ENCODE assay signal across 8 mouse cellular contexts in genomic region chr9:58247064-58247759, GRCm38 (mm10). TPM values are rescaled to one million over a fixed set of nuclear protein-coding genes. Genes with fewer than 3 reads are reported as not detected.
A peak's percentile ranks its signal among the peaks of the same experiment; 100 is the strongest.
DNase-seq lines count a peak whose midpoint lies in the region; ATAC-seq and TF ChIP-seq lines count a peak whose summit lies in the region.

No protein-coding gene starts in this region.

- 0 out of 2 replicates have a peak overlapping the region, but pooled peaks have one; percentile 22 for H3K27ac ChIP-seq in cerebellum, adult 2 months (ENCODE audit: insufficient read depth, low read length)
- 0 out of 2 replicates have a peak overlapping the region, but pooled peaks have one; percentile 1 for H3K27ac ChIP-seq in forebrain, postnatal 0 days (ENCODE audit: low read depth, low read length)
- H3K27ac ChIP-seq in lung, embryonic 14.5 days (ENCODE audit: low read depth): peak overlapping the region; percentile 78
- H3K27ac ChIP-seq in olfactory bulb, adult 2 months (ENCODE audit: insufficient read depth, low read depth, low read length): peak overlapping the region; percentile 39
- H3K27ac ChIP-seq in thymus, adult 2 months (ENCODE audit: control insufficient read depth, insufficient read depth, low read length): no peak overlapping the region

- H3K9ac ChIP-seq in forebrain, postnatal 0 days: peak overlapping the region; percentile 54
- peak overlapping the region; percentile 58 for H3K9ac ChIP-seq in lung, embryonic 14.5 days

- H3K4me2 ChIP-seq in forebrain, postnatal 0 days (ENCODE audit: low read depth): peak overlapping the region; percentile 41
- peak overlapping the region; percentile 67 for H3K4me2 ChIP-seq in lung, embryonic 14.5 days

- no peaks in the 10 kb centered on the region for H3K27me3 ChIP-seq in G1E (ENCODE audit: insufficient read depth, low read length)
- no peaks in the 10 kb centered on the region for H3K27me3 ChIP-seq in cerebellum, adult 2 months (ENCODE audit: control insufficient read depth, insufficient read depth, low read length)
- H3K27me3 ChIP-seq in forebrain, postnatal 0 days (ENCODE audit: insufficient read depth, low read length): no peaks in the 10 kb centered on the region
- H3K27me3 ChIP-seq in lung, embryonic 14.5 days (ENCODE audit: insufficient read depth, low read length): no peaks in the 10 kb centered on the region
- H3K27me3 ChIP-seq in thymus, adult 2 months (ENCODE audit: control insufficient read depth, insufficient read depth, low read length): no peaks in the 10 kb centered on the region

- H3K36me3 ChIP-seq in G1E (replicated peaks): peaks cover 39% of the 10 kb centered on the region
- no peaks in the 10 kb centered on the region for H3K36me3 ChIP-seq in forebrain, postnatal 0 days (ENCODE audit: insufficient read depth)
- peaks cover 20% of the 10 kb centered on the region for H3K36me3 ChIP-seq in lung, embryonic 14.5 days (ENCODE audit: insufficient read depth)
- no peaks in the 10 kb centered on the region for H3K36me3 ChIP-seq in thymus, adult 2 months (ENCODE audit: control insufficient read depth, insufficient read depth, low read length)

- no peak for TF ChIP-seq POLR2A in cerebellum, adult 2 months (IDR thresholded peaks at IDR 0.05; ENCODE audit: borderline replicate concordance, insufficient read depth, low read length)
- peak; percentile 20; the same call in 1 of the 2 replicates for TF ChIP-seq POLR2A in olfactory bulb, adult 2 months (IDR thresholded peaks at IDR 0.05; ENCODE audit: insufficient read depth, low read depth, low read length)
- 0 out of 2 replicates have a peak, but pooled peaks have one; percentile 35 for TF ChIP-seq POLR2A in thymus, adult 2 months (IDR thresholded peaks at IDR 0.05; ENCODE audit: control insufficient read depth, extremely low read depth, insufficient read depth, low read length, poor library complexity)

- WGBS in cerebellum, adult 2 months: 9% methylated on average over 25 of the region's 25 CpGs
- 15% methylated on average over 25 of the region's 25 CpGs for WGBS in forebrain, postnatal 0 days
- WGBS in lung, embryonic 14.5 days: 8% methylated on average over 25 of the region's 25 CpGs
- 15% methylated on average over 25 of the region's 25 CpGs for WGBS in olfactory bulb, adult 2 months
- WGBS in thymus, adult 2 months: 8% methylated on average over 25 of the region's 25 CpGs

- peak overlapping the region; percentile 71 for H3K4me3 ChIP-seq in G1E (ENCODE audit: low read depth, low read length)
- peak overlapping the region; percentile 34 for H3K4me3 ChIP-seq in cerebellum, adult 2 months (replicated peaks; ENCODE audit: insufficient read depth, low read depth, low read length)
- 0 out of 2 replicates have a peak overlapping the region, but pooled peaks have one; percentile 4 for H3K4me3 ChIP-seq in forebrain, postnatal 0 days (ENCODE audit: low read depth, low read length)
- peak overlapping the region; percentile 31 for H3K4me3 ChIP-seq in lung, embryonic 14.5 days (ENCODE audit: low read depth, low read length)
- peak overlapping the region; percentile 26 for H3K4me3 ChIP-seq in olfactory bulb, adult 2 months (ENCODE audit: insufficient read depth, low read depth, low read length)
- H3K4me3 ChIP-seq in thymus, adult 2 months (ENCODE audit: control insufficient read depth, insufficient read depth, low read length): peak overlapping the region; percentile 34

- TF ChIP-seq CTCF in G1E (IDR thresholded peaks at IDR 0.05; ENCODE audit: low read depth, low read length): no peak
- TF ChIP-seq CTCF in cerebellum, adult 2 months (IDR thresholded peaks at IDR 0.05; ENCODE audit: borderline replicate concordance, insufficient read depth, low read depth, low read length): peak; percentile 66
- TF ChIP-seq CTCF in forebrain, postnatal 0 days (IDR thresholded peaks at IDR 0.05; ENCODE audit: low read depth): peak; percentile 86
- TF ChIP-seq CTCF in lung, embryonic 14.5 days (IDR thresholded peaks at IDR 0.05; ENCODE audit: low read depth): peak; percentile 89
- TF ChIP-seq CTCF in olfactory bulb, adult 2 months (IDR thresholded peaks at IDR 0.05; ENCODE audit: insufficient read depth, low read depth, low read length): peak; percentile 46; the same call in 1 of the 2 replicates
- peak; percentile 90 for TF ChIP-seq CTCF in thymus, adult 2 months (IDR thresholded peaks at IDR 0.05; ENCODE audit: borderline replicate concordance, control insufficient read depth, extremely low read depth, insufficient read depth, low read length, poor library complexity)

- H3K9me3 ChIP-seq in G1E (replicated peaks): no peaks in the 10 kb centered on the region
- no peaks in the 10 kb centered on the region for H3K9me3 ChIP-seq in forebrain, postnatal 0 days (ENCODE audit: low read length)
- no peaks in the 10 kb centered on the region for H3K9me3 ChIP-seq in lung, embryonic 14.5 days (ENCODE audit: low read depth, low read length)

- ATAC-seq in G1E (ENCODE audit: extremely low read depth, insufficient number of reproducible peaks, low FRiP score, poor library complexity, severe bottlenecking): no peak
- peak; percentile 93 for ATAC-seq in forebrain, postnatal 0 days
- peak; percentile 67 for ATAC-seq in lung, embryonic 14.5 days (ENCODE audit: insufficient read depth)

- peaks cover 63% of the 10 kb centered on the region for H3K4me1 ChIP-seq in G1E (ENCODE audit: insufficient read depth, low read depth, low read length)
- peaks cover 6% of the 10 kb centered on the region; the same call in 1 of the 2 replicates for H3K4me1 ChIP-seq in cerebellum, adult 2 months (ENCODE audit: control insufficient read depth, insufficient read depth, low read length)
- H3K4me1 ChIP-seq in forebrain, postnatal 0 days (ENCODE audit: insufficient read depth): 0 out of 2 replicates have a peak, but pooled peaks cover 5% of the 10 kb centered on the region
- peaks cover 20% of the 10 kb centered on the region for H3K4me1 ChIP-seq in lung, embryonic 14.5 days (ENCODE audit: insufficient read depth)
- H3K4me1 ChIP-seq in olfactory bulb, adult 2 months (ENCODE audit: control insufficient read depth, insufficient read depth, low read length): peaks cover 23% of the 10 kb centered on the region
- peaks cover 25% of the 10 kb centered on the region for H3K4me1 ChIP-seq in thymus, adult 2 months (replicated peaks; ENCODE audit: control insufficient read depth, insufficient read depth, low read length)

- DNase-seq in G1E (ENCODE audit: low spot score): peak; percentile 42
- DNase-seq in cerebellum, adult 2 months: peak; percentile 76 to 78
- DNase-seq in forebrain, postnatal 0 days: peak; percentile 85
- DNase-seq in heart, postnatal 4 days: peak; percentile 87
- peak; percentile 62 to 72 for DNase-seq in layer of hippocampus, adult 8-10 months (ENCODE audit: low spot score in 2 of 2)
- peak; percentile 91 for DNase-seq in lung, embryonic 14.5 days
- DNase-seq in thymus, adult 2 months: peak; percentile 87

RNA-seq across cellular contexts. Expression of gene Pml, which starts 2.4 kb away (rescaled TPM):
- 101 and 108 TPM in 2 replicates for total RNA-seq in G1E (2014; fragmentation: Nextera tagmentation)
- 19.0 and 22.3 TPM in 2 replicates for total RNA-seq in G1E (2017)
- polyA plus RNA-seq in G1E (2012): 163 and 217 TPM in 2 replicates
- 9.9 and 12.2 TPM in 2 replicates for polyA plus RNA-seq in cerebellum, adult 2 months (2012; rRNA removed)
- 3.4 and 4.8 TPM in 2 replicates for total RNA-seq in forebrain, postnatal 0 days (2014; rRNA removed)
- polyA plus RNA-seq in forebrain, postnatal 0 days (2015; fragmentation: Nextera tagmentation; extraction: Ambion mirVana): 2.6 and 3.7 TPM in 2 replicates
- 10 to 100 TPM; 15.3 to 17.6 TPM for total RNA-seq in heart, postnatal 4 days (2021)
- total RNA-seq in layer of hippocampus, adult 8-10 months (2022): 10 to 100 TPM; 13.2 to 19.0 (median 15.6) TPM
- 21.4 and 23.2 TPM in 2 replicates for polyA plus RNA-seq in lung, embryonic 14.5 days (2014; fragmentation: Nextera tagmentation; extraction: Ambion mirVana)
- polyA plus RNA-seq in olfactory bulb, adult 2 months (2012; ENCODE audit: insufficient read depth, insufficient read length, low replicate concordance, missing spikeins): not detected in 2 replicates
- 74.1 and 83.0 TPM in 2 replicates for polyA plus RNA-seq in thymus, adult 2 months (2012; rRNA removed)

RNA-seq across cellular contexts. Expression of gene Stoml1, which starts 5.8 kb away (rescaled TPM):
- 7.4 and 8.6 TPM in 2 replicates for total RNA-seq in G1E (2014; fragmentation: Nextera tagmentation)
- total RNA-seq in G1E (2017): 6.9 and 8.8 TPM in 2 replicates
- polyA plus RNA-seq in G1E (2012): 6.0 and 6.4 TPM in 2 replicates
- 98.3 and 99.1 TPM in 2 replicates for polyA plus RNA-seq in cerebellum, adult 2 months (2012; rRNA removed)
- total RNA-seq in forebrain, postnatal 0 days (2014; rRNA removed): 148 and 149 TPM in 2 replicates
- 142 and 144 TPM in 2 replicates for polyA plus RNA-seq in forebrain, postnatal 0 days (2015; fragmentation: Nextera tagmentation; extraction: Ambion mirVana)
- total RNA-seq in heart, postnatal 4 days (2021): 10 to 100 TPM; 14.2 to 17.1 TPM
- total RNA-seq in layer of hippocampus, adult 8-10 months (2022): 10 to 100 TPM; 65.2 to 77.4 (median 75.3) TPM
- 23.2 and 27.1 TPM in 2 replicates for polyA plus RNA-seq in lung, embryonic 14.5 days (2014; fragmentation: Nextera tagmentation; extraction: Ambion mirVana)
- not detected in 2 replicates for polyA plus RNA-seq in olfactory bulb, adult 2 months (2012; ENCODE audit: insufficient read depth, insufficient read length, low replicate concordance, missing spikeins)
- 67.4 and 71.5 TPM in 2 replicates for polyA plus RNA-seq in thymus, adult 2 months (2012; rRNA removed)

RNA-seq across cellular contexts. Expression of gene Islr2, which starts 43.1 kb away (rescaled TPM):
- total RNA-seq in G1E (2014; fragmentation: Nextera tagmentation) (not detected in 2 replicates), G1E (2017) (0.11 TPM in 1 of 2 replicates, not detected in the other)
- 0.03 and 0.04 TPM in 2 replicates for polyA plus RNA-seq in G1E (2012)
- polyA plus RNA-seq in cerebellum, adult 2 months (2012; rRNA removed): 1.1 and 1.6 TPM in 2 replicates
- total RNA-seq in forebrain, postnatal 0 days (2014; rRNA removed): 612 and 779 TPM in 2 replicates
- 54.0 and 58.3 TPM in 2 replicates for polyA plus RNA-seq in forebrain, postnatal 0 days (2015; fragmentation: Nextera tagmentation; extraction: Ambion mirVana)
- total RNA-seq in heart, postnatal 4 days (2021): under 1 TPM; 0.83 to 0.86 TPM
- 100 to 1,000 TPM in 1 of 4 experiments, 10 to 100 TPM in 3; 92.3 to 112 (median 95.9) TPM for total RNA-seq in layer of hippocampus, adult 8-10 months (2022)
- not detected in 2 replicates for polyA plus RNA-seq in lung, embryonic 14.5 days (2014; fragmentation: Nextera tagmentation; extraction: Ambion mirVana)
- polyA plus RNA-seq in olfactory bulb, adult 2 months (2012; ENCODE audit: insufficient read depth, insufficient read length, low replicate concordance, missing spikeins): not detected in 2 replicates
- polyA plus RNA-seq in thymus, adult 2 months (2012; rRNA removed): 0.50 and 1.4 TPM in 2 replicates

RNA-seq across cellular contexts. Expression of gene Islr, which starts 43.1 kb away (rescaled TPM):
- total RNA-seq in G1E (2014; fragmentation: Nextera tagmentation): not detected in 2 replicates
- total RNA-seq in G1E (2017): 0.12 and 0.22 TPM in 2 replicates
- polyA plus RNA-seq in G1E (2012): not detected in 2 replicates
- 6.4 and 12.2 TPM in 2 replicates for polyA plus RNA-seq in cerebellum, adult 2 months (2012; rRNA removed)
- total RNA-seq in forebrain, postnatal 0 days (2014; rRNA removed): 31.0 and 45.8 TPM in 2 replicates
- polyA plus RNA-seq in forebrain, postnatal 0 days (2015; fragmentation: Nextera tagmentation; extraction: Ambion mirVana): 27.4 and 32.2 TPM in 2 replicates
- total RNA-seq in heart, postnatal 4 days (2021): 10 to 100 TPM; 25.4 to 31.0 TPM
- total RNA-seq in layer of hippocampus, adult 8-10 months (2022): 10 to 100 TPM; 12.8 to 17.1 (median 13.6) TPM
- 56.9 and 60.2 TPM in 2 replicates for polyA plus RNA-seq in lung, embryonic 14.5 days (2014; fragmentation: Nextera tagmentation; extraction: Ambion mirVana)
- polyA plus RNA-seq in olfactory bulb, adult 2 months (2012; ENCODE audit: insufficient read depth, insufficient read length, low replicate concordance, missing spikeins): not detected in 2 replicates
- polyA plus RNA-seq in thymus, adult 2 months (2012; rRNA removed): 25.3 and 32.2 TPM in 2 replicates

Comparison
In these comparisons a context has a peak if more than half of its experiments do, and no peak if none do; other contexts are left out.
1. H3K4me3 ChIP-seq: peak in every context shown above with its lines; median percentile 71 in G1E; 34 in cerebellum, adult 2 months; 34 in thymus, adult 2 months; 31 in lung, embryonic 14.5 days; 26 in olfactory bulb, adult 2 months; 4 in forebrain, postnatal 0 days.
2. RNA of gene Islr2, which starts 43.1 kb away (polyA plus RNA-seq): 54.0 to 58.3 TPM in forebrain, postnatal 0 days; 1.1 to 1.6 TPM in cerebellum, adult 2 months, 0.50 to 1.4 TPM in thymus, adult 2 months, 0.03 to 0.04 TPM in G1E, not detected in lung, embryonic 14.5 days and not detected in olfactory bulb, adult 2 months; every median in the first group is over 10 times any median in the second.
3. Peak in every context shown above with its lines, with median percentiles within 50 percentile points of each other: DNase-seq.